Mouse (Mus musculus) lung, adult 2 months (tissue): ENCODE measurements around the gene Fads2. TPM values are rescaled to one million over a fixed set of nuclear protein-coding genes. Genes with fewer than 3 reads are reported as not detected.

Experiments used
- DNase-seq: peaks from one replicate; pipeline ENCODE4 v3.0.0; 2022
- H3K4me1 ChIP-seq: fragments of 200-500 bp; 2 replicates; pipeline ENCODE4 v1.6.1; 2011; ENCODE audit warnings: low read length; ENCODE audit not compliant: control insufficient read depth, insufficient read depth
- H3K4me3 ChIP-seq: fragments of 200-500 bp; replicated peaks from 2 replicates; pipeline ENCODE3; 2011; ENCODE audit warnings: low read depth, mild to moderate bottlenecking, control low read depth, low read length; ENCODE audit errors: extremely low read depth
- CTCF ChIP-seq: fragments of 200-500 bp; IDR thresholded peaks from 2 replicates; pipeline ENCODE4 v1.5.1; 2011; ENCODE audit warnings: mild to moderate bottlenecking, low read length, control low read depth; ENCODE audit not compliant: insufficient read depth
- POLR2A ChIP-seq: fragments of 200-500 bp; IDR thresholded peaks from 2 replicates; pipeline ENCODE4 v1.6.1; 2011; ENCODE audit warnings: low read depth, mild to moderate bottlenecking, control low read depth, low read length, borderline replicate concordance; ENCODE audit errors: extremely low read depth
- WGBS: fragments of 180-500 bp; shearing (Covaris S2); methylation state at CpG from one replicate; pipeline ENCODE4 v1.1.7; 2018; 5-methylcytosine and 5-hydroxymethylcytosine counted together
- polyA plus RNA-seq: library from polyadenylated mRNA; depleted of rRNA; stranded (reverse); fragments of >200 nt; gene quantifications from 2 replicates; pipeline ENCODE4 v1.2.3, GENCODE M21; 2012

Gene Fads2
- polyA plus RNA-seq, 1 experiment, result 87.2 TPM

DNA sequence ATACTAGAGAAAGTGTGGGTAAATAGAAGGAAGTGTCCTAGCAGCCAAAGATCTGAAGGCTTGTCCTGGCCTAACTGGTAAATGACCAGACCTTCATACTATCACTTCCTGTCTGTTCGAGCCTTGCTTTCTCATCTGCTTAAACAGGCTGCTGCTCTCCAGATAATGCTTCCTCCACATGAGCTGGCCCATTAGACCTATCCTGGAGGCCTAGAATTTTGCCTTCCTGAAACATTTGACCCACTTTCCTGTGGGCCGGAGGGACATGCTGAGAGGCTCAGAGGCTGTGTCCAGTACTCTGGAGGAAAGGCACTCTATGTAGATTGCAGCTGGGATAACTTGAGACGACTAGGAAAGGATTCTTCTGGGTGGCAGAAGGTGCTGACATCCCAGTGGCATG is 19.4 kb downstream of the Fads2 start:
- no peaks in the 10 kb centered on the region; the same call in 1 of the 2 replicates for H3K4me1 ChIP-seq
- DNase-seq, result no peak
- no peak for TF ChIP-seq CTCF
- TF ChIP-seq POLR2A, result no peak
- WGBS, result 52% methylated on average over 3 of the region's 3 CpGs
- no peak overlapping the region for H3K4me3 ChIP-seq

DNA sequence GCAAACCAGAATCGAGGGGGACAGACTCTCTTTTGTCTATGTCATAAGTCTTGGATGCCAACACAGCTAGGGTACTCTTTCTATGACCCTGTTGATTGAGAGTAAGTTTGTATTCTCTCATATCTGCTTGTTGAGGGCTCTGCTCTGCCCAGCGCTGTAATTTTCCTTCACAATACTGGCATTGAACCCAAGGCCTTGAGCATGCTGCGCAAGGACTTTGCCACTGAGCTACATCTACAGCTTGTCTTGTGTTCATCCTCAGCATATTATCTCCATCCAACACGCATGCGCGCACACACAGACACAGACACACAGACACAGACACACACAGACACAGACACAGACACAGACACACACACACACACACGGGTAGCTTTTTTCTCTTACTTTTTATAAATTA is 21.2 kb downstream of the Fads2 start:
- H3K4me3 ChIP-seq, result no peak overlapping the region
- H3K4me1 ChIP-seq, result no peaks in the 10 kb centered on the region; the same call in 1 of the 2 replicates
- 96% methylated on average over 7 of the region's 7 CpGs for WGBS
- no peak for DNase-seq
- TF ChIP-seq CTCF (no peak), POLR2A (no peak)

DNA sequence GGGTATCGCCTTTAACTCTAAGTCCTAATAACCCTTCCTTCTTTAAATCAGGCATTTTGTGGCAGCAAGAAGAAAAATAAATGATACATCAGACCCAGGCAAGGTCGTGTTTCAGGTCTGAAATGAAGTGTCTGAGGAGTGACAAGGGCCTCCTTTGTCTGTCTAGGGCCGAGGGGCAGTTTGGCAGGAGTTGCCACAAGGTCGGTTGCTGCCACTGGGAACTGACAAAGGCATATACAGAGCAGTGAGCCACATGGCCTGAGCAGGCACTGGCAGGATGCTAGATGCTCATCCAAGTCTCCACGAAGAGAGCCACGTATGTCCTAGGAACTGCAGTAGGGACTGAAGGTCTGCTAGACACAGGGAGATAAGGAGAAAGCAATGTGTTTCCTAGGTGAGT is 23.2 kb downstream of the Fads2 start:
- WGBS, result 76% methylated on average over 6 of the region's 6 CpGs
- no peak for DNase-seq

DNA sequence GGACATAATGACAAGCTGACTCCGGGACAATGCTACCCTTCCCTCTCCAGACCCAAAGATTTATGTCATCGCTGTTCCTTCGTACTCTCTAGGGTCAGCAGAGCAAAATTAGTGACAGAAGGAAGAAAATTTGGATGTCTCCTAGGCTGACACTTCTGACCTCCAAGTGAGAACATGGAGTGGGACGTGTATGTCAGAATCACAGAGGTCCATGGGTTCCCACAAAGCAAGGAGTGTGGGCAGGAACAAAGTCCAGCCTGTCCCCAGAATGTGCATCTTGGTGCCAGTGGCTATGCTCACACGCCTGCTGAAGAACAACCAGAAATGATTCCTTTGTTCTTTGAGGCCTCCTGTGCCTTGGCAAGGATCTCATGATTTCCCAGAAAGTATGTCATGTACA is 28.4 kb downstream of the Fads2 start:
- DNase-seq, result no peak

More for the DNA sequence above, 23.2 kb downstream of the Fads2 start:
- Histone ChIP-seq H3K4me3 (no peak overlapping the region), H3K4me1 (no peaks in the 10 kb centered on the region)
- no peak for TF ChIP-seq POLR2A
- TF ChIP-seq CTCF, result no peak

DNA sequence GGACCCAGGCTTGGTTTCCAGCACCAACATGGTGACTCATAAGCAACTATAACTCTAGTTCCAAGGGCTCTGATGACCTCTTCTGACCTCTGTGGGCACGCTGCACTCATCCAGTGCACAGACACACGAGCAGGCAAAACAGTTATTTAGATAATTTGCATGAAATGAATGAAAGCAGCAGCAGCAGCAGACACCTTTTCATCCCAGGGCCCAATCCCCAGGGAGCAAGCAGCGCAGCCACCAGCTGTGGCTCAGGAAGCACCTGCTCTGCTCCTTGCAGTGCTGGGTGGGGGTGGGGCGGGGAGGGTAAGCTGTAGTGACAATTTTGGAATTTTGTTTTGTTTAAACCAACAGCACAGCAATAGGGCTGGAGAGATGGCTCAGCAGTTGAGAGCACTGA is 29.7 kb downstream of the Fads2 start:
- 67% methylated on average over 4 of the region's 4 CpGs for WGBS
- TF ChIP-seq POLR2A, result no peak
- TF ChIP-seq CTCF, result no peak

More for the DNA sequence above, 28.4 kb downstream of the Fads2 start:
- Histone ChIP-seq H3K4me1 (no peaks in the 10 kb centered on the region), H3K4me3 (no peak overlapping the region)
- TF ChIP-seq CTCF, result no peak
- no peak for TF ChIP-seq POLR2A
- WGBS, result 79% methylated on average over 5 of the region's 5 CpGs

DNA sequence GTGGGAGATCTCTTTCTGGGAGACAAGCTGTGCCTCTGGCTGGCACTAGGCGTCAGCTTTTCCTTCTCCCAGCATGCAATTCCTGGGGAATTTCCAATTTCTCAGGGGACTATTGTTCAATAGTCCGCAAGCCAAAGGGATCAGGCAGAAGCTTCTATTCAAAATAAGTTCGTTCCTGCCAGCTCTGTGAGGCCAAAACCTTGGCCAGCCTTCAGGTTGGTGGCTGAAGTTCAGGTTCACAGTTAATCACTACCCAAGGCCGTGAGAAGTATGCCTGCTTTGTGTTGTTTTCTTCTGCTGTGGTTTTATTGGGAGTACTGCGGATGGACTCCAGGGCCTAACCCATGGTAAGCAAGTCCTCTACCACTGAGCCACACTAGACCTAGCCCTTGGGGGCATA is 30.4 kb downstream of the Fads2 start:
- Histone ChIP-seq H3K4me3 (no peak overlapping the region), H3K4me1 (no peaks in the 10 kb centered on the region)
- 60% methylated on average over 5 of the region's 5 CpGs for WGBS
- TF ChIP-seq CTCF, result no peak
- no peak for TF ChIP-seq POLR2A
- DNase-seq, result no peak

More for the DNA sequence above, 29.7 kb downstream of the Fads2 start:
- Histone ChIP-seq H3K4me1 (no peaks in the 10 kb centered on the region), H3K4me3 (no peak overlapping the region)
- no peak for DNase-seq

DNA sequence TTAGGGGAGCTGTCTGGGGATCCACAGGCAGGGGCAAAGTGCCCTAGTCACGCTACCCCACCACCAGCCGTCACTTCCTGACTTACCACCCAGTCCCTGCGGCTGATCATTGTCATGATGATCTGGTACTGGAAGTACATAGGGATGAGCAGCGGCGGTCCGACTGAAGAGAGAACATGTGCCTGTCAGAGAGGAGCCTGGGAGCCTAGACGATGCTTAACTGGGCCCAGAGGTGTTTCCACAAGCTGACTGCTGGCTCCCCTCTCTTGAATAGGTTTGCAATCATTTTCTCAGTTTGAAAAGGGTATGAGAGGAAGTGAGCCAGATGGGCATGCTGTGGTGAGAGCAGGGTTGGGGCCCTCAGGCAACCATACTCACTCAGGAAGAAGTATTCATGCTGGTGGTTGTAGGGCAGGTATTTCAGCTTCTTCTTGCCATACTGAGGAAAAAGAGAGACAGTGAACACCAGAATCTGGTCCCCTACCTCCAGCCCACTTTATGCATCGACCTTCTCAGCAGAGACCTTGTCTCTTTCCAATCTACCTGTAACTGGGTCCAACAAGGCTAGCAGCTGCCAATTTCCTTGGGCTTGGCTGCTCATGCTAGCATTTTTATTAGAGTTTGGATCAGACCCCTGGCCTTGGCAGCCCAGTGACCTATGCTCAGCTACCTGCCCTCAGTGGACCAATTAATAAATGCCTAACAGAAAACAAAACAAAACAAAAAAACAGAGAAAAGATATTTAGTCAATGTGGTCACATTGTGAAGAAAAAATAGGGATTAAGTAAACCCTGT is 31.2 kb downstream of the Fads2 start:
- TF ChIP-seq POLR2A (no peak), CTCF (no peak)
- no peak overlapping the region for H3K4me3 ChIP-seq
- WGBS, result 84% methylated on average over 8 of the region's 8 CpGs
- no peak for DNase-seq
- no peaks in the 10 kb centered on the region for H3K4me1 ChIP-seq

DNA sequence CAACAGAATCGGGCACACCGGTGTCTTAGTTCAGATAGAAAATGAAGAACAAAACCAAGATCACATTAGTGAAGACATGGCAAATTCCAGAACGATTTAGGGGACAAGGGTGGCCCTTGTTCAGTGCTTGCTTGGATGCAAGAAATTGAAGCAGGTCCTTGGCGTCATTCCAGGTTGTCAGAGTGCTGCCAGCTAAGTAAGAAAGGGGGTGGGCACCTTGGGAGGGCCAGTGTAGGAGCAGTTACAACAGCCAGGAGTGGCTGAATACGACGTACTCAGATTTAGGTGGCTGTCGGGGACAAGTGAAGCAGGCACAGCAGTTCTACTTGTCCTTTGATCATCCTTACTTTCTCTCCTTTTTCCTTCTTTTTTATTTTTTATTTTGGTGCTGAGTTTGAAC is 33.8 kb downstream of the Fads2 start:
- WGBS, result 71% methylated on average over 7 of the region's 7 CpGs
- TF ChIP-seq POLR2A (no peak), CTCF (no peak)
- peaks cover 2% of the 10 kb centered on the region; the same call in 1 of the 2 replicates for H3K4me1 ChIP-seq
- DNase-seq, result no peak
- no peak overlapping the region for H3K4me3 ChIP-seq

DNA sequence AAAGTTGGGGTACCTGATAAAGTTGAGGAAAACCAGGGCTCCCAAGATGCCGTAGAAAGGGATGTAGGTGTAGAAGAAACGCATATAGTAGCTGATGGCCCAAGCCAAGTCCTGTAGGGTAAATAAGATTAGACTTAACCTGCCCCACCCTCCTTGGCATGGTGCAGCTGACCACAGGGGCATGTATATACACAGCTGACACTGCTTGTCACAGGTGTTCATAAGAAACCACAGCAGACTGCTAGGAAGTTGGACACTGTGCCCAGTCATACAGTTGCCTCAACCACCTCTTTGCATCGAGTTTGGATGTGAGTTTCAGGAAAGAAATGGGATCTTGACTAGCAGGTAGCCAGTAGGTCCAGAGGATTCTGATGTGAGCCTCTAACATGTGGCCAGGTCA is 35.0 kb downstream of the Fads2 start:
- no peak for TF ChIP-seq CTCF
- TF ChIP-seq POLR2A, result no peak
- WGBS, result 73% methylated on average over 3 of the region's 3 CpGs

DNA sequence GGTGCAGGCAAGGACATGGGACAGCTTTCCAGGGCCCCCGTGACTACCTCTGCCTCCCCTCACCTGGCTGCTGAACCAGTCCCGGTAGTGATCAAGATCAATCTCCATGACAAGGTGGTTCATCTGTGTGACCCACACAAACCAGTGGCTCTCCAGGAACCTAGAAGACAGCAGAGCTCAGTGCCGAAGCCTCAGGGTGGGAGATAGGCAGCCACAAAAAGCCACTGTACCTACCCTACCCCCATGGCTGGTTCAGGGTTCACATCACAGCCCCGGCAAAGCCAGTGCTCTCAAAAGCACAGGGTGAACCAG is 35.4 kb downstream of the Fads2 start:
- DNase-seq, result no peak
- 85% methylated on average over 4 of the region's 4 CpGs for WGBS
- Histone ChIP-seq H3K4me1 (peaks cover 2% of the 10 kb centered on the region; the same call in 1 of the 2 replicates), H3K4me3 (no peak overlapping the region)
- no peak for TF ChIP-seq POLR2A
- no peak for TF ChIP-seq CTCF

More for the DNA sequence above, 35.0 kb downstream of the Fads2 start:
- peaks cover 2% of the 10 kb centered on the region; the same call in 1 of the 2 replicates for H3K4me1 ChIP-seq
- no peak overlapping the region for H3K4me3 ChIP-seq
- no peak for DNase-seq
